Mouse (Mus musculus): ENCODE measurements around the gene Rundc3a.

- TF ChIP-seq CTCF (IDR thresholded peaks at IDR 0.05; ENCODE audit: low read depth, low read length) (no peak), GATA2 (IDR thresholded peaks at IDR 0.05; ENCODE audit: borderline replicate concordance, low read depth, low read length) (no peak), GATA1 (IDR thresholded peaks at IDR 0.05; ENCODE audit: borderline replicate concordance, low read length) (no peak), TAL1 (conservative IDR thresholded peaks at IDR 0.05; ENCODE audit: low read depth, low read length) (no peak)
Measured at GRCm38 (mm10) chr11:102393719-102394420, 667 bp downstream of the Rundc3a start.
